Mouse (Mus musculus) thymus, adult 2 months (tissue): Measurements from ENCODE around the gene Aldh6a1. TPM values are rescaled to one million over a fixed set of nuclear protein-coding genes. Genes with fewer than 3 reads are reported as not detected.

ENCODE experiments used
- DNase-seq: peaks from one replicate; pipeline ENCODE4 v3.0.0; 2021
- H3K27ac ChIP-seq: fragments of 200-500 bp; 2 replicates; pipeline ENCODE4 v1.5.1; 2012; ENCODE audit warnings: low read length, control low read depth; ENCODE audit not compliant: control insufficient read depth, insufficient read depth
- H3K27me3 ChIP-seq: fragments of 200-500 bp; 2 replicates; pipeline ENCODE4 v1.6.1; 2012; ENCODE audit warnings: mild to moderate bottlenecking, low read length, moderate library complexity, mixed read lengths; ENCODE audit not compliant: control insufficient read depth, insufficient read depth
- H3K36me3 ChIP-seq: fragments of 200-500 bp; 2 replicates; pipeline ENCODE4 v1.6.1; 2012; ENCODE audit warnings: mild to moderate bottlenecking, low read length, moderate library complexity; ENCODE audit not compliant: control insufficient read depth, insufficient read depth
- H3K4me1 ChIP-seq: fragments of 200-500 bp; replicated peaks from 2 replicates; pipeline ENCODE4 v1.6.1; 2012; ENCODE audit warnings: low read length; ENCODE audit not compliant: control insufficient read depth, insufficient read depth
- H3K4me3 ChIP-seq: fragments of 200-500 bp; 2 replicates; pipeline ENCODE4 v1.5.1; 2012; ENCODE audit warnings: mild to moderate bottlenecking, low read length, control low read depth, moderate library complexity; ENCODE audit not compliant: control insufficient read depth, insufficient read depth
- CTCF ChIP-seq: fragments of 200-500 bp; IDR thresholded peaks from 2 replicates; pipeline ENCODE4 v1.5.1; 2012; ENCODE audit warnings: mild to moderate bottlenecking, control low read depth, low read length, moderate library complexity, borderline replicate concordance; ENCODE audit not compliant: control insufficient read depth, poor library complexity, insufficient read depth; ENCODE audit errors: extremely low read depth
- POLR2A ChIP-seq: fragments of 200-500 bp; IDR thresholded peaks from 2 replicates; pipeline ENCODE4 v1.6.1; 2012; ENCODE audit warnings: mild to moderate bottlenecking, low read length, control low read depth, moderate library complexity; ENCODE audit not compliant: control insufficient read depth, poor library complexity, insufficient read depth; ENCODE audit errors: extremely low read depth
- WGBS: fragments of 180-500 bp; shearing (Covaris S2); methylation state at CpG from one replicate; pipeline ENCODE4 v1.1.7; 2018; 5-methylcytosine and 5-hydroxymethylcytosine counted together
- polyA plus RNA-seq: library from polyadenylated mRNA; depleted of rRNA; stranded (reverse); fragments of >200 nt; gene quantifications from 2 replicates; pipeline ENCODE4 v1.2.3, GENCODE M21; 2012

Gene Aldh6a1
- polyA plus RNA-seq, 1 experiment, result 13.2 TPM

DNA sequence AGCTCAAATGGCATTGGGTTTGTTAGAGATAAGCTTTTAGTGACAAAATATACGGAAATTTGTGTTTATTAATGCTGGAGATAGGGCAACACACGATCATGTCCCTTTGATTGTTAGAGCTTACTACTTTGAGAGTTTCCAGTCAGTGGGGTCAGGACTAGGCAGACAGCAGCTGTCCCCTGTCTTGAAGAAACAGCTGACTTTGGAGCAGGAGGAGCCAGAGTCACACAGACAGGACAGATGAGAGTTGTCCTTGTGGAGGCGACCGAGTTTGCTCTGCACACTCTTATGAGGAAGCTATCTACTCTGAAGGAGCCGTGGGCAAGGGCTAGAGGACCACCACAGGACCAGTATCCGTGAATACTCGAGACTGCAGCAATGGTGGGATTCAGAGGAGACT, 28.1 kb upstream of the Aldh6a1 start:
- 96% methylated on average over 7 of the region's 7 CpGs for WGBS
- DNase-seq, result no peak
- H3K4me3 ChIP-seq, result no peak overlapping the region
- no peaks in the 10 kb centered on the region for H3K4me1 ChIP-seq
- no peak overlapping the region for H3K27ac ChIP-seq
- no peaks in the 10 kb centered on the region; the same call in 1 of the 2 replicates for H3K36me3 ChIP-seq
- TF ChIP-seq CTCF (no peak), POLR2A (no peak)
- H3K27me3 ChIP-seq, result no peaks in the 10 kb centered on the region

DNA sequence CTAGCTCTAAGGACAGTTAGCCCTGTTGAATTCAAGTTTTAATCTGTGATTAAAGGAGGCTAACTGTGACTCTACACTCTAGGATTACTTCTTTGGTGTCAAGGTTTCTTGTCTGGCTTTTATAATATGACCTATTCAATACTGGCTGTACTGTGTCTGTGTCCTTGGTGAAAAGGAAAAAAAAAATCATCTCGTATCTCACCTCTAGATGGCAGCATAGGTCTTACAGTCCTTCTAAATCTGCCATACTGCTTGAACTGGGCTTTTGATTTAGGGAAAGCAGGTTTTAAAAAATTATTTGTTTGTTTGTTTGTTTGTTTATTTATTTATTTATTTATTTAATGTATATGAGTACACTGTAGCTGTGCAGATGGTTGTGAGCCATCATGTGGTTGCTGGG, 17.9 kb upstream of the Aldh6a1 start:
- 0% methylated on average over 1 of the region's 1 CpGs for WGBS
- Histone ChIP-seq H3K4me1 (no peaks in the 10 kb centered on the region), H3K27ac (no peak overlapping the region), H3K27me3 (no peaks in the 10 kb centered on the region), H3K4me3 (no peak overlapping the region), H3K36me3 (peaks cover 18% of the 10 kb centered on the region)
- DNase-seq, result no peak
- no peak for TF ChIP-seq CTCF
- no peak for TF ChIP-seq POLR2A

GRCm38 (mm10) chr12:84462856-84463255, 12.1 kb upstream of the Aldh6a1 start:
- Histone ChIP-seq H3K4me1 (no peaks in the 10 kb centered on the region), H3K4me3 (no peak overlapping the region), H3K36me3 (peaks cover 51% of the 10 kb centered on the region), H3K27me3 (no peaks in the 10 kb centered on the region), H3K27ac (no peak overlapping the region)
- 93% methylated on average over 3 of the region's 3 CpGs for WGBS
- TF ChIP-seq POLR2A, result no peak
- no peak for TF ChIP-seq CTCF
- no peak for DNase-seq

DNA sequence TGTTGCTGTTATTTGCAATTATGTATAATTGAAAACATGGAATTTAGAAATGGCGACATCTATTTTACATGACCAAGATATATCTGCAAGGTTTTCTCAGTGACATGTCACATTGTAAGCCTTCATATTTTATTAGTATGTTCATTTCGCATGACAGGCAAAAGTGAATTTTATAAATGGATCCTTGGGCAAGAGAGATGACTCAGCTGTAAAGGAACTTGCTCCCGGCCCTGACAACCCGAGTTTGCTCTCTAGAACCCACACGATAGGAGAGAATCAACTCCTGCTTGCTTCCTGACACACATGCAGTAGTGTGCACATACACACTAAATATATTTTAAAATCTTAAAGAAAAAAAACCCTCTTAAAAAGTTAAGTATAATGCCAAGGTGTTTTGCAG, 10.6 kb upstream of the Aldh6a1 start:
- TF ChIP-seq CTCF (no peak), POLR2A (no peak)
- Histone ChIP-seq H3K36me3 (peaks cover 61% of the 10 kb centered on the region), H3K27ac (no peak overlapping the region), H3K4me1 (no peaks in the 10 kb centered on the region), H3K4me3 (no peak overlapping the region), H3K27me3 (no peaks in the 10 kb centered on the region)
- WGBS, result 93% methylated on average over 5 of the region's 5 CpGs
- DNase-seq, result no peak

- WGBS, result 95% methylated on average over 1 of the region's 1 CpGs
- peaks cover 61% of the 10 kb centered on the region for H3K36me3 ChIP-seq
- H3K4me3 ChIP-seq, result no peak overlapping the region
- H3K27ac ChIP-seq, result no peak overlapping the region
- TF ChIP-seq POLR2A (no peak), CTCF (no peak)
- DNase-seq, result no peak
- H3K27me3 ChIP-seq, result no peaks in the 10 kb centered on the region
- no peaks in the 10 kb centered on the region for H3K4me1 ChIP-seq
Measured at GRCm38 (mm10) chr12:84459845-84460244, 9.0 kb upstream of the Aldh6a1 start.

DNA sequence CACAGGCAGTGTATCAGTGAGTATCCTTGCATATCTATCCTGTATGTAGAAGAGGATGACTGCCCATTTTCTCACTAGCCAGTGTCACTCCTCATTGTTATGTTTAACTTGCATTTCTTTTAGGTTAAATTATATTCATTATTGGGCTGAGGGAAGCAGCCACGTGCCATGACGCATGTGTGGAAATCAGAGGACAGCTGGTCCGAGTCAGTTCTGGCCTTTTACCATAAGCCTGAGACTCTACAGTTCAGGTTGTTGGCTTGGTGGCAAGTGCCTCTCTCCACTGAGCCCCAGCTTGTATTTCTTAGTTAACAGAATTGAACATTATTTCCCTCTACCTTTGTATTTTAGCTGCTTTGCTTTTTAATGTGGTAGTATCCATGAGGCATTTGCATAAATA, 6.1 kb upstream of the Aldh6a1 start:
- Histone ChIP-seq H3K27me3 (no peaks in the 10 kb centered on the region), H3K36me3 (peaks cover 36% of the 10 kb centered on the region), H3K4me3 (no peak overlapping the region), H3K27ac (no peak overlapping the region), H3K4me1 (peaks cover under 1% of the 10 kb centered on the region; the same call in 1 of the 2 replicates)
- no peak for TF ChIP-seq CTCF
- TF ChIP-seq POLR2A, result no peak
- no peak for DNase-seq
- 96% methylated on average over 3 of the region's 3 CpGs for WGBS

DNA sequence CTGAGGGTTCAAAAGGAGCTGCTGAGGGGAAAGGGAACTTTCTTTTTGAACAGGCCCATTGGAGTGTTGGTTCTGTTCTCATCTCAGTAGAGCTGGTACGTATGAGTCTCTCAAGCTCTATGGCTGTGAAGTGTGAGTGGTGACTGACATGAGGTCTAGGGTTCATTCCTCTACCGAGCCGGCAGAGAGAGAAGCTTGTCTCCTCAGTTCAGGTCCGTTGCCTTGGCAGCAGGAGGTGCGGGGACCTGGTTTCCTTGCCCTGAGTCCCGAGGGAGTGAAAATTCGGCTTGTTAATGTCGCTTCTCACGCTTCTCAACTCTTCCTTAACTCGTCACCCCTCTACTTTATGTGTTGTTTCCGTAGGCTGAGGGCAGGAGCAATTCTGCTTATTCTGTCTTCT, 997 bp upstream of the Aldh6a1 start:
- peaks cover 9% of the 10 kb centered on the region; the same call in 1 of the 2 replicates for H3K4me1 ChIP-seq
- no peak for DNase-seq
- H3K36me3 ChIP-seq, result peaks cover under 1% of the 10 kb centered on the region
- 1% methylated on average over 11 of the region's 11 CpGs for WGBS
- no peak for TF ChIP-seq CTCF
- no peak for TF ChIP-seq POLR2A
- H3K4me3 ChIP-seq, result peak overlapping the region; percentile 80
- H3K27ac ChIP-seq, result peak overlapping the region; percentile 56
- H3K27me3 ChIP-seq, result no peaks in the 10 kb centered on the region
